Mouse (Mus musculus) forebrain, embryonic 15.5 days (tissue): ENCODE data around the gene Dennd4b. TPM values are rescaled to one million over a fixed set of nuclear protein-coding genes. Genes with fewer than 3 reads are reported as not detected.

ENCODE experiments used
- ATAC-seq: fragments of 200-750 bp; cut with Nextera tagmentation; replicated peaks from 2 replicates; pipeline ENCODE4 v1.8.0; 2017; ENCODE audit warnings: mild to moderate bottlenecking, moderate TSS enrichment, moderate library complexity
- H3K27ac ChIP-seq: fragments of 300-500 bp; sonication (generic); replicated peaks from 2 replicates; pipeline ENCODE4 v1.5.1; 2015; ENCODE audit warnings: mild to moderate bottlenecking, inconsistent platforms
- H3K27me3 ChIP-seq: fragments of 300-500 bp; sonication (generic); 2 replicates; pipeline ENCODE4 v1.6.1; 2015; ENCODE audit warnings: inconsistent platforms
- H3K36me3 ChIP-seq: fragments of 300-500 bp; sonication (generic); 2 replicates; pipeline ENCODE4 v1.6.1; 2015; ENCODE audit warnings: mild to moderate bottlenecking, inconsistent platforms
- H3K4me1 ChIP-seq: fragments of 300-500 bp; sonication (generic); 2 replicates; pipeline ENCODE4 v1.6.1; 2015; ENCODE audit warnings: inconsistent platforms
- H3K4me2 ChIP-seq: fragments of 300-500 bp; sonication (generic); replicated peaks from 2 replicates; pipeline ENCODE4 v1.6.1; 2015; ENCODE audit warnings: mild to moderate bottlenecking, inconsistent platforms
- H3K4me3 ChIP-seq: fragments of 300-500 bp; sonication (generic); 2 replicates; pipeline ENCODE4 v1.5.1; 2015; ENCODE audit warnings: mild to moderate bottlenecking, inconsistent platforms
- H3K9ac ChIP-seq: fragments of 300-500 bp; sonication (generic); replicated peaks from 2 replicates; pipeline ENCODE4 v1.6.1; 2015; ENCODE audit warnings: mild to moderate bottlenecking, inconsistent platforms
- H3K9me3 ChIP-seq: fragments of 300-500 bp; sonication (generic); 2 replicates; pipeline ENCODE4 v1.6.1; 2016; ENCODE audit warnings: inconsistent platforms
- WGBS: fragments of 180-500 bp; shearing (Covaris S2); methylation state at CpG from one replicate; pipeline ENCODE4 v1.1.7; 2015; ENCODE audit warnings: mixed read lengths; 5-methylcytosine and 5-hydroxymethylcytosine counted together
- polyA plus RNA-seq: library from polyadenylated mRNA; unstranded; fragments of >200 nt; fragmentation: Nextera tagmentation; extraction: Ambion mirVana; gene quantifications from 2 replicates; pipeline ENCODE4 v1.2.1, GENCODE M21; 2015

Gene Dennd4b
- 5.4 and 7.2 TPM in 2 replicates for polyA plus RNA-seq

DNA sequence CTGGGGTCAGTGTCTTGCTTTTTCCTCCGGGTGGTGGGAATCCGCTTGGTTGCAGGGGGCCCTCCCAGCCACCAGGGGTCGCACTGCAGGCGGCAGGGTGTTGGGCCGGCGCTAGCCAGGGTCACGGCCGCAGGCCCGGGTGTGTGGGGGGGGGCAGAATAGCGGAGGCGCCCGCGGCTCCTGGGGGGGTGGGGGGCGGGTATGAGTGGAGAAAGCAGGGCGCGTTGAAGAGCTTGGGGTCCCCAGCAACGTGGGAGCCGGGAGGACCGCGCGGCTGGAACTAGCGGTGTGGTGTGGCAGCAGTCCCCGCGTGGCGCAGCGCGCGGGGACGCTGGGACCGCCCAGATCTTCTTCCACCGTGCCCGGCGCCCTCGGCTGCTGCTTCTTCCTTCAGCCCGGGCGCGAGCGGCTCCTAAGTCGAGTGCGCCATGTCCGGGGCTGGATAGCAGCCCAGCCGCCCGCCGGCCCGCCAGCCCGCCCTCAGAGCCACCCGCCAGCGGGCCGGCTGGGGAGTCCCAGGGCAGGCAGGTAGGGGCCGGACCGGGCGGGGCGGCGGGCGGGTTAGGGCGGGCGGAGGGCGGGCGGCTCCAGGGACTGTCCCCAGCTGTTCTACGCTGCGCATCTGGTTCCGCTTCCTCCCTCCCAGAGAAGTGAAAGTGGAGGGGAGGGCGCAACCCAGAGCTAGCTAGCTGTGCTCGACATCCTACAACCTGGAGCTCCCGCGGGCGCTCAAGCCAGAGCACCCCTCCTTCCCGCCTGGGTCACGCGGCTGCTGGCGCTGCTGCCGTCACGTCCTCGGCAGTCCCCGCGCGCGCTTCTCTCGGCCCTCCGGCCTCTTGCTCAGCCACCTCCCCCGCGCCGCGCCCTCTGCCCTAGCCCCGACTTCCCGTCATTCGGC lies at the start of gene Dennd4b:
Dennd4b (plus strand) TSS at position 152 of the 898 bp plus-strand sequence.
- H3K4me2 ChIP-seq = peak within 1 kb of the TSS; percentile 99
- H3K27me3 ChIP-seq = no peaks in the 10 kb centered on the region
- peaks cover 36% of the 10 kb centered on the region for H3K36me3 ChIP-seq
- no peaks in the 10 kb centered on the region for H3K9me3 ChIP-seq
- H3K4me3 ChIP-seq = peak within 1 kb of the TSS; percentile 96
- H3K27ac ChIP-seq = peak within 1 kb of the TSS; percentile 93
- under 1% methylated on average over 75 of the region's 87 CpGs for WGBS
- peak; percentile 82 for ATAC-seq
- peak within 1 kb of the TSS; percentile 89 for H3K9ac ChIP-seq
- H3K4me1 ChIP-seq = peaks cover 12% of the 10 kb centered on the region; the same call in 1 of the 2 replicates

DNA sequence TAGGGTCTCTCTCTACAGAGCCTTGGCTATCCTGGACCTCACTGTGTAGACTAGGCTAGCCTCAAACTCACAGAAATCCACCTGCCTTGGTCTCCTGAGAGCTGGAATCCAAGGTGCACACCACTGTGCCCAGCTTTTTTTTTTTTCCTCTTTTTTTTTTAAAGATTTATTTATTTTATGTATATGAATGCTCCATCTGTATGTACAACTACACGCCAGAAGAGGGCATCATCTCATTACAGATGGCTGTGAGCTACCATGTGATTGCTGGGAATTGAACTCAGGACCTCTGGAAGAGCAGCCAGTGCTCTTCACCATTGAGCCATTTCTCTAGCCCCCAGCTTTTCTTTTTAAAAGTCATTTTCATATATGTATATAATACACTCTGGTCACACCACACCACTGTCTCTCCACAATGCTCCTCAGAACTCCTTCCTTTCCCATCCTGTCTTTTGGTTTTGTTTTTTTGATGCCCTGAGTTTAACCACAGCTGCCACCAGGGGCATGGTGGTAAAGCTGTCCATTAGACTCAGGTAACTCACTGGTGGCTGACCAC lies 49.1 kb upstream of the Dennd4b start:
- Histone ChIP-seq H3K9ac (no peak overlapping the region), H3K9me3 (no peaks in the 10 kb centered on the region), H3K4me2 (no peak overlapping the region), H3K27me3 (no peaks in the 10 kb centered on the region), H3K27ac (no peak overlapping the region), H3K4me3 (no peak overlapping the region), H3K4me1 (peaks cover 35% of the 10 kb centered on the region), H3K36me3 (peaks cover 13% of the 10 kb centered on the region)
- WGBS = 44% methylated on average over 1 of the region's 1 CpGs
- ATAC-seq = no peak

DNA sequence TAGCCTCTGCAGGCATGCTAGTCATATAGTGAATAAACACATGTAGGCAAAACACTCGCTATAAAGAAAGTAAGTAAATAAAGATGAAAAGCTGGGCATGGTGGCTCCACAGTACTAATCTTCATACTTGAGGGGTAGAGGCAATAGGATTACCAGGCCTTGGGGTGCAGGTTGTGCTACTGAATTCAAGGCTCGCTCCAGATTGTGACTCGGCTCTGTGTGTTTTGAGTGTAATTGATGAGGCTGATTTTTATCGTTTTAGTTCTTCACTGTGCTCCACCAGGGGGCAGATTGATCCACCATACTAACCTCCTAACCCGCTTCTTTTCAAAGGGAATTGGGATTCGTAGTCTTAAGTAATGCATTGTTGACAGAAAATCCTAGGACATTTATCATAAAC lies 44.9 kb upstream of the Dennd4b start:
- Histone ChIP-seq H3K27me3 (no peaks in the 10 kb centered on the region), H3K9ac (peak overlapping the region; percentile 49), H3K4me1 (peaks cover 16% of the 10 kb centered on the region), H3K9me3 (no peaks in the 10 kb centered on the region), H3K4me2 (peak overlapping the region; percentile 78), H3K36me3 (no peaks in the 10 kb centered on the region), H3K4me3 (peak overlapping the region; percentile 41), H3K27ac (peak overlapping the region; percentile 63)
- peak; percentile 60 for ATAC-seq
- WGBS = 13% methylated on average over 6 of the region's 6 CpGs

DNA sequence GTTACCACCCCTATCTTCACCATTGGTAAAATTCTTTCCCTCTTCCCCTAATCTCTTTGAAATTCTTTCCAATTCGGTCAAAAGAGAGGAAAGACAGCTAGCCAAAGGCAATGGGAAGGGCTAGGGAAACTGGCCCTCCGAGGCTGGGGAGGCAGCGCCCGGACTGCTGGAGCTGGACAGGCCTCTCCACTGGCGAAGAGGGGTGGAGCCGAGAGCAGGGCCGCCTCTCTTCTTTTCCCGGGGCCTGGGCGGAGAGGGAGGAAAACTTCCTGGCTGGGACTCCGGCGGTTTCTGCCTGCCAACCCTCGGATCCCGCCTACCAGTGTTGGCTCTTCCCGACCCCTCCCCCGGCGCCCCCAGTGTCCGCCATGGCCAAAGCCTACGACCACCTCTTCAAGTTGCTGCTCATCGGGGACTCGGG lies 44.4 kb upstream of the Dennd4b start:
- ATAC-seq = peak; percentile 83
- peak overlapping the region; percentile 78 for H3K4me2 ChIP-seq
- H3K9ac ChIP-seq = peak overlapping the region; percentile 49
- peak overlapping the region; percentile 41 for H3K4me3 ChIP-seq
- peaks cover 16% of the 10 kb centered on the region for H3K4me1 ChIP-seq
- no peaks in the 10 kb centered on the region for H3K9me3 ChIP-seq
- whole genome bisulfite sequencing = under 1% methylated on average over 20 of the region's 20 CpGs
- no peaks in the 10 kb centered on the region for H3K27me3 ChIP-seq
- no peaks in the 10 kb centered on the region for H3K36me3 ChIP-seq
- peak overlapping the region; percentile 63 for H3K27ac ChIP-seq

DNA sequence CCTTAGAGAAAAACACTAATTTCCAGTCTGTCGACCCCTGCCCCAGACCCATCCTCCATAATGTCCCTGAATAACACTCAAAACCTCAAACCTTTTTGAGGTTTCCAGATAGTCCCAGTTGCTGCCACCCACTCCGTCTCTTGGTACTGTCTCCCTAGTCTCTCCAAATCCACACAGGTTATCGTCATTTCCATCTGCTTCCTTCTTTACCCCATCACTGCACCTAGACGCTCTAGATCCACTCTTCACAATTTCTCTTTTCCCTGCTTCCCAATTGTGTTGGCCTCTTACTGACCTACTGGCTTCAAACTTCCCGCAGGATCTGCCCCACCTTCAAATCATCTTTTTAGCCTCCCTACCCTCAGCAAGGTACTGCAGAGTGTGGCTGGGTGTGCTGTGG lies 43.9 kb upstream of the Dennd4b start:
- H3K9me3 ChIP-seq = no peaks in the 10 kb centered on the region
- no peaks in the 10 kb centered on the region for H3K27me3 ChIP-seq
- H3K27ac ChIP-seq = no peak overlapping the region
- ATAC-seq = no peak
- no peak overlapping the region for H3K9ac ChIP-seq
- H3K4me1 ChIP-seq = peaks cover 16% of the 10 kb centered on the region
- H3K4me2 ChIP-seq = peak overlapping the region; percentile 78
- 20% methylated on average over 5 of the region's 5 CpGs for WGBS
- H3K36me3 ChIP-seq = no peaks in the 10 kb centered on the region
- H3K4me3 ChIP-seq = peak overlapping the region; percentile 41

DNA sequence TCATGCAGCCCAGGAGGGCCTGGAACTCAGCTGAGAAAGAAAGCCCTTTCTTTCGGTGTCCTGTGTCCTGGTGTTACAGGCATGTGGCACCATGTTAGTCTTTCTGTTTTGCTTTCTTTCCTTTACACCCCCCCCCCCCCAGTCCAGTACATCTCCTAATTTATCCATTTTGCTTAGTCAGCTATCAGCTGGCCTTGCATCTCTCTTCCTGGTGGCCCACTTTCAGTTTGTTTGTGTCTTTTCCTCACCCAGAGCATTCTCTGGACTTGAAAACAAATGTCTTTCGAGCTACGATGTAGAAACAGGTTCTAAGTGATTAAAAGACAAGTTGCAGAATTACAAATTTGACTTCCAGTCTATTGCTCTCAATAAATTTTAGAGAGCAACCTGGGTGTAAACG lies 42.5 kb upstream of the Dennd4b start:
- Histone ChIP-seq H3K4me2 (no peak overlapping the region), H3K27ac (no peak overlapping the region)

DNA sequence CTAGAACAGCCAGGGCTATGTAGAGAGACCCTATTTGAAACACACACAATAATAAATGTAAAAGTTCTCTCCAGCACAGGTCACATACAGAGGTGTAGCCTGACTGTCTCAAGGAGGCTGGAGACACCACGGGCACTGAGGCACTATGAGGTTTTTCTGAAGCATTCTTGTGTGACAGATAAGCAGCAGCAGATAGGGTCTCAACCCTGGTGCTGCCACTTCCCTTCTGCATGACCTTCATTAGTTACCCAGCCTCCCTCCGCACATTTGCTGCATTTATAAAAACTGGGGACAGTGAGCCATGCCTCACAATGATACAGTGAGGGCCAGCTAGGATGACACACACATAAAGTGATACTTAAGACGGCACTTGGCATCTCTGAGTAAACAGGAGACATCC lies 42.0 kb upstream of the Dennd4b start:
- 93% methylated on average over 3 of the region's 3 CpGs for WGBS
- no peak overlapping the region for H3K9ac ChIP-seq
- no peaks in the 10 kb centered on the region for H3K36me3 ChIP-seq
- no peaks in the 10 kb centered on the region for H3K27me3 ChIP-seq
- H3K4me1 ChIP-seq = peaks cover 16% of the 10 kb centered on the region
- H3K27ac ChIP-seq = no peak overlapping the region
- no peak for ATAC-seq
- no peaks in the 10 kb centered on the region for H3K9me3 ChIP-seq
- H3K4me3 ChIP-seq = no peak overlapping the region
- no peak overlapping the region for H3K4me2 ChIP-seq

More for the DNA sequence above, 42.5 kb upstream of the Dennd4b start:
- Histone ChIP-seq H3K27me3 (no peaks in the 10 kb centered on the region), H3K9ac (no peak overlapping the region), H3K9me3 (no peaks in the 10 kb centered on the region), H3K4me1 (peaks cover 16% of the 10 kb centered on the region), H3K4me3 (no peak overlapping the region), H3K36me3 (no peaks in the 10 kb centered on the region)
- WGBS = 88% methylated on average over 4 of the region's 4 CpGs
- ATAC-seq = no peak

DNA sequence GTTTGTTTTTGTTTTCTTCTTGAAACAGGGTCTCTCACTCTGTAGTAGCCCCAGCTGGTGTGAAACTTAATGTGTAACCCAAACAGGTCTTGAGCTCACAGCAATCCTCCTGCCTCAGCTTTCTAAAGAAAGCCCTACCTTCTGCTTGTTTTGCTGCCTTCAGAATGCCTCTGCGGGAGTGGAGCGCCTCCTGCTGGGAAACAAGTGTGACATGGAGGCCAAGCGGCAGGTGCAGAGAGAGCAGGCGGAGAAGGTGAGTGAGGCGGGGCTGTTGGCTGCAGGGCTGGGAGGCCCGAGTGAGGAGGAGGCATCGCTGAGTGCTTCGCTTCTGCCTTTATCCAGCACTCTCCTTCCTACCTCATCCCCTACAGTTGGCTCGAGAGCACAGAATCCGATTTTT lies 40.7 kb upstream of the Dennd4b start:
- Histone ChIP-seq H3K9ac (no peak overlapping the region), H3K4me2 (no peak overlapping the region), H3K36me3 (no peaks in the 10 kb centered on the region), H3K27me3 (no peaks in the 10 kb centered on the region), H3K4me1 (peaks cover 16% of the 10 kb centered on the region), H3K9me3 (no peaks in the 10 kb centered on the region), H3K27ac (no peak overlapping the region), H3K4me3 (no peak overlapping the region)
- no peak for ATAC-seq
- 86% methylated on average over 10 of the region's 10 CpGs for WGBS

DNA sequence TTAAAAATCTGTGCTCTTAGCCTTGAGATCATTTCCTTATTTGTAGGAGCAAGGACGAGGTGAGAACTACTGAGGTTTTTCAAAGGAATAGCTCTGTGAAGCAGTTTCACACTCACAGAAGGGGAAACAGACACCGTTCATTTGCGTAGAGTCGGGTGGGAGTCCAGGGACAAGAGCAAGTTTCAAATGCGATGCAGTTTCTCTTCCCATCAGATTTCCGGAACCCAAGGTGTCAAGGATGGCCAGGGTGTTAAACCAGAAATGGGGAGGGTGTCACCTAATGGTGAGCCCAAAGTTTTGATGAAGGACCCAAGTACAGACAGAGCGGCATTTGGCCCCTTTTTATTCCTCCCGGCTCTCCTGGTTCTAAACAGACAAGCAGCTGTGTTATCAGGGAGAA lies 33.9 kb upstream of the Dennd4b start:
- WGBS = 18% methylated on average over 8 of the region's 8 CpGs
- ATAC-seq = peak; percentile 23; the same call in 1 of the 2 replicates
- peak overlapping the region; percentile 72 for H3K4me3 ChIP-seq

DNA sequence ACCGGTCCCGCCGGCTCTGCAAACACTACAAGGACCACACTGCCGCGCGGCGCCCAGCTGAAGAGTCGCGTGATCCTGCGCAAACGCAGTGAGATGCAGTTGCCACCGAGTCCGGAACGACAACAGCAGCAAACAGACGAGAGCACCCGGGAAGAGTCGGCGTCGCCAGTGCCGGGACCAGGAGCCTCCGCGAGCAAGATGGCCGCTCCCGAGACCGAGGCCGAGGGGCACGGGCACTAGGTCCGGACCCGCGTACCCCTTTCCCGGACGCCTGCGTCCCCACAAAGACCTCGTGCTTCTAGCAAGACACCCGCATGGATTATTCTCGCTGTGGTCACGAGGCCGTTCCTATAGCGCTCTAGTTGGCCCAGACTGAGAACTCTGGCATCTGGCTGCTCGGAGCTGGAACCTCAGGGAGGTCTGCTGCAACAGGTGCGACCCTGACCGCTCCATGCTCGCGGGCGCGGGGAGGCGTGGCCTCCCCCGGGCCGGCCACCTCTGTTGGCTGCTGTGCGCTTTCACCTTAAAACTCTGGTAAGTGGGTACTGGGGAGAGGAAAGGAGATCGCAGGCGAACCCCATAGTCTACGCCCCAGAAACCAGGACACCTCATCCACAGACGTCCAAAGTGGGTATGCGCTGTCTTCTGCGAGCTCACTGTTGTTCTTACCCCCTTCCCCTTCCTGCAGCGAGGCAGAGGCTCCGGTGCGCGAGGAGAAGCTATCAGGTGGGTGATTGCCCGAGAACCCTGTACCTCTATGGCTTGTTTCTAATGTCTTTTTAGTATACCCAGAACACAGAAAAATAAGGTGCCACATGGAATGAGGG lies 33.3 kb upstream of the Dennd4b start, which contains the start of gene Jtb:
Jtb (plus strand) TSS at position 91 of the 827 bp plus-strand sequence.
- under 1% methylated on average over 61 of the region's 61 CpGs for WGBS
- Histone ChIP-seq H3K4me3 (peak within 1 kb of the TSS; percentile 72), H3K4me2 (peak within 1 kb of the TSS; percentile 62), H3K27me3 (no peaks in the 10 kb centered on the region), H3K9me3 (no peaks in the 10 kb centered on the region), H3K4me1 (peaks cover 13% of the 10 kb centered on the region), H3K9ac (peak within 1 kb of the TSS; percentile 70), H3K27ac (peak within 1 kb of the TSS; percentile 88), H3K36me3 (peaks cover 29% of the 10 kb centered on the region)
- ATAC-seq = peak; percentile 98

More for the DNA sequence above, 33.9 kb upstream of the Dennd4b start:
- Histone ChIP-seq H3K4me2 (peak overlapping the region; percentile 62), H3K4me1 (peaks cover 13% of the 10 kb centered on the region), H3K9me3 (no peaks in the 10 kb centered on the region), H3K9ac (peak overlapping the region; percentile 70), H3K27ac (peak overlapping the region; percentile 88), H3K36me3 (peaks cover 24% of the 10 kb centered on the region), H3K27me3 (no peaks in the 10 kb centered on the region)

DNA sequence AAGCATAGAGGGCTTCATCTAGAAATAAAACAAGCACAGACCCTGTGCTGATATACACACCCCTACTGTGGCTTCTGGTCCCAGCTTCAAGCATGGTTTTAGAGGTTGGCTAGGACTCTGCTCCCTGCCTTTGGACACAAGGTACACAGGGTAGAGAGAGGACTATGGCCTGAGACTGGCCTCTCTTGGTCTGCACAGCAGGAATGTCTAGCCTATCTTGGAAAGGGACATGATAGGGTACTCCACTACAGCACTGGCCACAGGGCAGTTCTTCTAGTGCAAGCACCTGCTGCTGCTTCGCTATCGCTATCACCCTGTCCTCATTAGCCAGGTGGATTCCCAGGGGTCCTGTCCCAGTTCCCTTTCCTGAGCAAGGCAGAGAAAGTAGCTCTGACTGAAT lies 23.7 kb upstream of the Dennd4b start:
- no peak for ATAC-seq
- whole genome bisulfite sequencing = 93% methylated on average over 2 of the region's 2 CpGs
- peaks cover 13% of the 10 kb centered on the region for H3K4me1 ChIP-seq
- H3K4me2 ChIP-seq = no peak overlapping the region
- H3K4me3 ChIP-seq = no peak overlapping the region
- no peaks in the 10 kb centered on the region for H3K9me3 ChIP-seq
- H3K36me3 ChIP-seq = peaks cover 3% of the 10 kb centered on the region; the same call in 1 of the 2 replicates
- no peak overlapping the region for H3K9ac ChIP-seq
- no peaks in the 10 kb centered on the region for H3K27me3 ChIP-seq
- H3K27ac ChIP-seq = no peak overlapping the region
